Mouse (Mus musculus): ENCODE results near the gene Isg15. TPM values are rescaled to one million over a fixed set of nuclear protein-coding genes. Genes with fewer than 3 reads are reported as not detected.

The Isg15 gene
- polyA plus RNA-seq, 1 experiment, result 3.5 TPM

DNA sequence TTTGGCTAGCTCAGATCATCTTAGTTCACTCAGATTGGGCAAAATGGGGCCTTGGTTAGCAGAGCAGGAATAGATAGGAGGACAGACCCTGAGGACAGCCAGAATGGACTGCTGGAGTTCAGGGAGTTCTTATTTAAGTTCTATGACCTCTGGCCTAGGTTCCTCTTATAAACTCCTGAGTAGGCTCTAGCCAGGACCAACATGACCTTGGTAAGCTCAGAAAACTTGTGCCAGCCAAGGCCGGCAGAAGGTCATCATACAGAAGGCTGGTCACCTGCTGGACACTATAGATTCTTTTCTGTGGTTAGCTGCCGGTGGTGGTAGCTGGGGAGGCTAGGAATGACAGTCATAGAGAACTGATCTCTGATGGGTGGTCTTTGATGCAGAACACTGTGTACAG lies 15.6 kb upstream of the Isg15 start:
- DNase-seq, result no peak
- peaks cover 16% of the 10 kb centered on the region for H3K4me1 ChIP-seq (ENCODE audit: control insufficient read depth, insufficient read depth, low read length)
- no peaks in the 10 kb centered on the region for H3K27me3 ChIP-seq (ENCODE audit: control insufficient read depth, insufficient read depth, low read length)
- TF ChIP-seq CTCF (IDR thresholded peaks at IDR 0.05; ENCODE audit: borderline replicate concordance, insufficient read depth, low read depth, low read length) (no peak), POLR2A (IDR thresholded peaks at IDR 0.05; ENCODE audit: borderline replicate concordance, insufficient read depth, low read length) (no peak)
- 76% methylated on average over 2 of the region's 2 CpGs for WGBS
- no peak overlapping the region for H3K27ac ChIP-seq (ENCODE audit: insufficient read depth, low read length)
- H3K4me3 ChIP-seq (replicated peaks; ENCODE audit: insufficient read depth, low read depth, low read length), result no peak overlapping the region

DNA sequence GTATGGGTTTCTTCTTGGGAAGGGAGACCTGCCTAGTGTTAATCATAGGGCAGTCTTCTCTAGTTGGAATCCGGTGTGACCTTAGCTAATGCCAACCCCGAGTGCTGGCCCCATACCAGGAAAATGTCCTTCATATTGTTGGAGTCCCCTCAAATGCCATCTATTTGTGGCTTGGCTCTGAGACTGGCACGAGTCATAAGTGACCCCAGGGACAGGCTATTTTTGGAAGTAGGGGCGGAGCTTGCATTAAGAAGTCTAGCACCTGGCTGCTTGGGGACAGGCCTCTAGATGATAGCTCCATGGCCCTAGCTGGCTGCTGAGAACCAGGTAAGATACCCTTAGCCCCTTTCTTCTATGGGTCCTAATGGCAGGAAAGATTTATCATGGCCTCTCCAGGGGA lies 15.0 kb upstream of the Isg15 start, which contains the start of gene Perm1:
Gene Perm1, plus strand, starts transcription at position 220 of the 400 bp plus-strand sequence.
- Histone ChIP-seq H3K27me3 (ENCODE audit: control insufficient read depth, insufficient read depth, low read length) (no peaks in the 10 kb centered on the region), H3K27ac (ENCODE audit: insufficient read depth, low read length) (no peak within 1 kb of the TSS), H3K4me1 (ENCODE audit: control insufficient read depth, insufficient read depth, low read length) (peaks cover 16% of the 10 kb centered on the region), H3K4me3 (replicated peaks; ENCODE audit: insufficient read depth, low read depth, low read length) (no peak within 1 kb of the TSS)
- peak in 1 of 2 experiments; percentile 65 for DNase-seq
- WGBS, result 16% methylated on average over 4 of the region's 4 CpGs
- no peak for TF ChIP-seq POLR2A (IDR thresholded peaks at IDR 0.05; ENCODE audit: borderline replicate concordance, insufficient read depth, low read length)
- no peak for TF ChIP-seq CTCF (IDR thresholded peaks at IDR 0.05; ENCODE audit: borderline replicate concordance, insufficient read depth, low read depth, low read length)

DNA sequence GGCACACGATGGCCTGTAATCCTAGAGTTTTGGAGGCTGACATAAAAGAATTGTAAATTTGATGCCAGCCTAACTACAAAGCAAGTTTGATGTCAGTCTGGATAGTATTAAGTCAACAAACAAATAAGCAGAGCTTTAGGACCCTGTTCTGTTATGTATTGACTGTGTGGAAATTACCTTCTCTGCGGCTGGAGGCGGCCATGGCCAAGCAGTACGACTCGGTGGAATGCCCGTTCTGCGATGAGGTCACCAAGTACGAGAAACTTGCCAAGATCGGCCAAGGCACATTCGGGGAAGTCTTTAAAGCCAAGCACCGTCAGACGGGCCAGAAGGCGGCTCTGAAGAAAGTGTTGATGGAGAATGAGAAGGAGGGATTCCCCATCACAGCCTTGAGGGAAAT lies 12.5 kb upstream of the Isg15 start:
- WGBS, result 91% methylated on average over 13 of the region's 13 CpGs
- TF ChIP-seq POLR2A (IDR thresholded peaks at IDR 0.05; ENCODE audit: borderline replicate concordance, insufficient read depth, low read length) (no peak), CTCF (IDR thresholded peaks at IDR 0.05; ENCODE audit: borderline replicate concordance, insufficient read depth, low read depth, low read length) (no peak)
- DNase-seq, result no peak
- no peaks in the 10 kb centered on the region for H3K27me3 ChIP-seq (ENCODE audit: control insufficient read depth, insufficient read depth, low read length)
- H3K4me1 ChIP-seq (ENCODE audit: control insufficient read depth, insufficient read depth, low read length), result peaks cover 16% of the 10 kb centered on the region
- H3K27ac ChIP-seq (ENCODE audit: insufficient read depth, low read length), result no peak overlapping the region
- H3K4me3 ChIP-seq (replicated peaks; ENCODE audit: insufficient read depth, low read depth, low read length), result no peak overlapping the region

DNA sequence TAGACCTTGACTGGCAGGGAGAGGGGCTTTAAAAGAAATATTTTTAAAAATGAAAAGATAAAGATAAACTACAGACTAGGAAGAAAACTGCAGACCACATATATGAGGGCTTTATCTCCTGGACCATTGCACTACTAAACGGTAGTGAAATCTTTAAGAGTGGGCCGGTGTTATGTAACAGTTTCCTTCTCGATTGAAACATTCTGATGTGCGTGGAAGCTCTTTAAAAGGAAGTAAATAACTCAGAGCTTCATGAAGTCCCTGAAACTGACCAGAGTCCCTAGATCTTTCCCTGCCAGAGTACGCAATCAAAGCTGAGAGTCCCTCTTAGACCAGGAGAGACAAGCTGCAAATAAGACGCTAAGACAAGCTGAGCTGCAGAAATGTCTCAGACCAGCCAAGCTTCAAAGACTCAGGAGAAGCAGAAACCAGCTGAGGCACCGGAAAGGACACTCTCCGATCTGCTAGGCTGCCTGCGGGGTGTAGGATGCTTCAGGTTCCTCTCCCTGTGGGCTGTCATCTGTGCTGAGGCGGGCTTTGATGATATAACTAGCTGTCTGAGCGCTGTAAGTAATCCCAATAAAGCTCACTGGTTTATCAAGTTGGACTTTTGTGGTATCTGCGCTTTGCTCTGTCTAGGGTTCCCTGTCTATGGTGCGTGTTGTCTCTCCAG lies 9.5 kb upstream of the Isg15 start:
- no peak overlapping the region for H3K27ac ChIP-seq (ENCODE audit: insufficient read depth, low read length)
- peaks cover 4% of the 10 kb centered on the region; the same call in 1 of the 2 replicates for H3K4me1 ChIP-seq (ENCODE audit: control insufficient read depth, insufficient read depth, low read length)
- no peak for TF ChIP-seq CTCF (IDR thresholded peaks at IDR 0.05; ENCODE audit: borderline replicate concordance, insufficient read depth, low read depth, low read length)
- TF ChIP-seq POLR2A (IDR thresholded peaks at IDR 0.05; ENCODE audit: borderline replicate concordance, insufficient read depth, low read length), result no peak
- no peaks in the 10 kb centered on the region for H3K27me3 ChIP-seq (ENCODE audit: control insufficient read depth, insufficient read depth, low read length)
- no peak overlapping the region for H3K4me3 ChIP-seq (replicated peaks; ENCODE audit: insufficient read depth, low read depth, low read length)
- WGBS, result 83% methylated on average over 13 of the region's 13 CpGs
- DNase-seq, result no peak

DNA sequence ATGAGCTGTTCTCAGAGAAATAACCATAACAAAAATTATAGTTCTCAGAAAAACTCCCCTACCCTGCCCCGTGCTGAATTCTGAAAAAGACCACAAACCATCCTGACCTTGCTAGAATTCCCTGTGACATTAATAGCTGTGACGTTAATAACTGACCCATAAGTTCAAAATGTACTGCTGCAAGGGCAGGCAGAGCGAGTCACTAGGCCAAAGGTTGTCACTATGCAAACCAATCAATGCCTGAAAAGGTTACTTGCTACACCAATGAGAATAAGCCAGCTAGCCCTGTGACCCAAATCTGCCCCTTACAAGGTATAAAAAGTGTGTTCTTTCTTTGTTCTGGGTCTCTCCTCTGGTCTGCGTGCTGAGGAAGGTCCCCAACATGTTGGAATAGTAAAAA lies 8.3 kb upstream of the Isg15 start:
- Histone ChIP-seq H3K27ac (ENCODE audit: insufficient read depth, low read length) (no peak overlapping the region), H3K4me1 (ENCODE audit: control insufficient read depth, insufficient read depth, low read length) (peaks cover 8% of the 10 kb centered on the region; the same call in 1 of the 2 replicates), H3K4me3 (replicated peaks; ENCODE audit: insufficient read depth, low read depth, low read length) (no peak overlapping the region), H3K27me3 (ENCODE audit: control insufficient read depth, insufficient read depth, low read length) (no peaks in the 10 kb centered on the region)
- 93% methylated on average over 4 of the region's 4 CpGs for WGBS
- no peak for DNase-seq
- TF ChIP-seq POLR2A (IDR thresholded peaks at IDR 0.05; ENCODE audit: borderline replicate concordance, insufficient read depth, low read length) (no peak), CTCF (IDR thresholded peaks at IDR 0.05; ENCODE audit: borderline replicate concordance, insufficient read depth, low read depth, low read length) (no peak)

DNA sequence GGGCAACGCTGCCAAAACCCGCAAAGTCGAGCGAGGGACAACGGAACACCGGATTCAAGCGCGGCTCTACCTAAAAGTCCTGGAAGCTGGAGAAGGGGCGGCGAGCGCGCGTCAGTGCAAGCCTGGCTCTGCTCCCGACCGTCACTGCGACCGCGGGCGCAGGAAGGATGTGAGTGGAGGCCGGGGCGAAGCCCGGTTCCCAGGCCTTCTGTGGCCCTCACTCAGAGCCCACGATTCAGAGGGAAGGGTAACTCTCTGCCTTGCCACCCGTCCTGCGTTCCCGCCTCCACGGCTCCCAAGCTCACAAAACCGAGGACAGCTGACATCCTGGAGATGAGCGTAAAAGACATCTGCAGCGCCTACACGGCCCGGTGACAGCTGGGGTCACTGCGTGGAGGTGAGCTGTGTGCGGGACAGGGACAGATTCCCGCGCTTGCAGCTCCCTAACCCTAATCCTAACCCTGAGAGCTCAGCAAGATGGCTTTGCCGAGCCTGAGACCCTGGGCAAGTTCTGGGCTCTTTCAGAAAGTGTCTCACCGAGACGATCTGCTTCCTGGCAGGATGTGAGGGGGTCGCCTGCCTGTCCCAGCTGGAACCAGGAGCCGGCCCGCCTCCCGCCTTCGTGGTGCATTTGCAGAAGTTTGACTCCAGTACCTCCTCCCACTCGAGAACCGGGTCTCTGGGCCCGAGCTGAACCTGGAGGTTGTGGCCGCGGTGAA lies 3.0 kb upstream of the Isg15 start:
- Histone ChIP-seq H3K4me3 (replicated peaks; ENCODE audit: insufficient read depth, low read depth, low read length) (peak overlapping the region; percentile 84), H3K4me1 (ENCODE audit: control insufficient read depth, insufficient read depth, low read length) (peaks cover 13% of the 10 kb centered on the region; the same call in 1 of the 2 replicates), H3K27ac (ENCODE audit: insufficient read depth, low read length) (peak overlapping the region; percentile 68), H3K27me3 (ENCODE audit: control insufficient read depth, insufficient read depth, low read length) (no peaks in the 10 kb centered on the region)
- WGBS, result under 1% methylated on average over 49 of the region's 49 CpGs
- TF ChIP-seq POLR2A (IDR thresholded peaks at IDR 0.05; ENCODE audit: borderline replicate concordance, insufficient read depth, low read length), result no peak
- TF ChIP-seq CTCF (IDR thresholded peaks at IDR 0.05; ENCODE audit: borderline replicate concordance, insufficient read depth, low read depth, low read length), result no peak
- DNase-seq, result peak in 1 of 2 experiments; percentile 52

DNA sequence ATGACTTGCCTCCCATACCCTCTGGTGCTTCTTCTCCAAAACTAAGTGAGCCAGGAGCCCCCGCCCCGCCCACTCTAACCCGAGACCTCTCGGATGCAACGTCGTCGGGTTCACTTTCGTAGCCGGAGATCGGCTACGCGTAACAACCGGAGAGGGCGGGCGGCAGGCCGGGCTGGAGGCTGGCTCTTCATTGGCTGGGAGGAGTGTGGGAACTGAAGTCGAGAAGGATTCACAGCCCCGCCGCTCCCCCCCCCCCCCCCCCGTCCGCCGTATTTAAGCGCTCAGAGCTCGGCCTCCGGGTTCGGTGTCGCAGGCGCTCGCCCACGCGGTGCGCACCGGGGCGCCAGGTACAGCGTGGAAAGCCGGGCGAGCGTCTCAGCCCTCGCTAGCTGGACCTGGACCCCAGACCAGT lies 2.4 kb upstream of the Isg15 start, which contains the start of gene AW011738:
Gene AW011738, plus strand, starts transcription at position 304 of the 412 bp plus-strand sequence.
- under 1% methylated on average over 34 of the region's 39 CpGs for WGBS
- Histone ChIP-seq H3K4me1 (ENCODE audit: control insufficient read depth, insufficient read depth, low read length) (peaks cover 13% of the 10 kb centered on the region; the same call in 1 of the 2 replicates), H3K4me3 (replicated peaks; ENCODE audit: insufficient read depth, low read depth, low read length) (peak within 1 kb of the TSS; percentile 84), H3K27ac (ENCODE audit: insufficient read depth, low read length) (peak within 1 kb of the TSS; percentile 68), H3K27me3 (ENCODE audit: control insufficient read depth, insufficient read depth, low read length) (no peaks in the 10 kb centered on the region)
- DNase-seq, result peak; percentile 78 to 86
- TF ChIP-seq POLR2A (IDR thresholded peaks at IDR 0.05; ENCODE audit: borderline replicate concordance, insufficient read depth, low read length) (peak; percentile 49), CTCF (IDR thresholded peaks at IDR 0.05; ENCODE audit: borderline replicate concordance, insufficient read depth, low read depth, low read length) (no peak)
